Mouse (Mus musculus) kidney, postnatal 10 days (tissue): Measurements from ENCODE around the gene Abhd14b.
A peak's percentile ranks its signal among the peaks of the same experiment; 100 is the strongest.

Experiments used
- DNase-seq: peaks from one replicate; pipeline ENCODE4 v3.0.0; 2021; ENCODE audit warnings: mixed read lengths

Gene Abhd14b

DNA sequence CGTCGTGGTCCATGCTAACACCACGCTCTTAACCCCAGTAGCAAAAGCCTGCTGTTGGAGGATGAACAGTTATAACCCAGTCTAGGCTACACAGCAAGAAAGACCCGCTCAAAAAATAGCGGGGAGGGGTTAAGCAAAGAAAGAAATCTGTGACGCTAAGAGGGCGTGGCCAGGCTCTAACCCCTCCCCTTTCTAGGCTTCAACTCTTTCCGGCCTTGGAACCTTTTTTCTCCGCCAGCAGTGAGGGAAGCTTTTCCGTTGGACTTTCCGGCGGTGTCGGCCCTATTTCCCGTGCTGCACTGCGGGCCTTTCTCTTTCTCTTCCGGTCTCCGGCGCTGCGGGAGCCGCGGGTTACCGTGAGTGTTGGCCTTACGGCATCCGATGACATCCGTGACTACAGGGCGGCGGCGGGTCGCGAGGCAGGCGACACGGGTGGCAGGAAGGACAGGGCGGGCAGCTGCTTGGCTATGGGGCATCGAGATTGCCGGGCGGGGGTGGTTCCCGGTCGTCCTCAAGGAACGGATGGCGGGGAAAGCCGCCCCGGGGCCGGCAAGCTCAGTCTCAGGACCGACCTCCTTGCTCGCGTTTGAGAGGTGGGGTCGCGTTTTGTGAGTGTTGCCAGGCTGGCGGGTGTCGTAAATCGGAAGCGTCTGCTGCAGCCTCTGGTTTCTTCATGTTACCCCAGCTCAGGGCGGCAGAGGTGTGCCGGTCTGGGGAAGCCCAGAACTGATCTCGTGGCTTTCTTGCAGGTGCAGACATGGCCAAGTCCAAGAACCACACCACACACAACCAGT, 17.8 kb upstream of the Abhd14b start, which contains the start of gene Rpl29:
Gene Rpl29, plus strand, starts transcription at position 234 of the 794 bp plus-strand sequence.
- DNase-seq: peak; percentile 97

DNA sequence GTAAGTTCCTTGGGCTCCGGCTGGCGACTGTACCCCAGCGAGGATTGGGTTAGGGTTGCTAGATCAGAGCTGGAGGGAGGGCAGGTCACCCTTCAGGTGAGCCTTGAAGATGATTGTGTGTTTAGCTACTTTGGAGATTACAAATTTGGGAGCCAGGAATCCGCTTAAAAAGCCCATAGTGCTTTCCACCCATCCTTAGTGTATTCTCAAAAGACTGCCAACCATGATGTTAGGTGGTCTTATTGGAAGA, 17.3 kb upstream of the Abhd14b start:
- no peak for DNase-seq

DNA sequence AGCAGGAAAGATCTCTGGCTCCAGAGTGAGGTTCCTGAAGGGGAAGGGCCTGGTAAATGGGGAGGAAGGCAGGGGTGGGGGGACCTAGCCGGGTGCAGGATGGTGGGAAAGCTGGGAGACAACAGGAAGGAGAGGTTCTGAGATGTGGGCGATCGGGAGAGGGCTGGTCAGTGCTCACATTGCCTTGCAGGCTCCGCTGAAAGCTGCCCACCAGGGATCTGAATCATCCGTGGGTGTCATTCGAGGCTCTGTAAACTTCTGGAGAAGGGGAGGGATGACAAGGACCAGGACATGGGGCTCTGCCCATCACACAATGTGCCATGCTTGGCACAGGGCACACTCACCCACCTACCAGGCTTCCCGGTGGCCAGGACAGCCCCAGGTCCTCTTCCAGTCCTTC, 13.9 kb upstream of the Abhd14b start:
- no peak for DNase-seq

DNA sequence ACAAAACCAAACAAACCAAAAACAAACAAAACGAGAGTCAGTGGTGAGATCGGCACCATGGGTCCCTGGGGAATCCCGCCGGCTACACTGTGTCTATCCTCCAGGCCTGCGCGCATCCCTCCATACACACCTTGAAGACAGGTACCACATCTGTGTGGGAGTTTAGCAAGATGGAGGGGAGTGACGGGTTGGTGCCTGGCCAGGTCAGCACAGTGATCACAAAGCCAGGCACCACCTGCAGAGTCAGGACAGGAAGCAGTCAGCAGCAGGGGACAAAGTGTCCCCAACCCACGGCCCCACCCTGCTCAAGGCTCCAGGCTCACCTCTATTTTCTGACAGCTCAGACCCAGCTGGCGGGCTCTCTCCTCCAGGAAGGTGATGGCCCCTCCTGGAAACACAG, 10.7 kb upstream of the Abhd14b start:
- DNase-seq: no peak

DNA sequence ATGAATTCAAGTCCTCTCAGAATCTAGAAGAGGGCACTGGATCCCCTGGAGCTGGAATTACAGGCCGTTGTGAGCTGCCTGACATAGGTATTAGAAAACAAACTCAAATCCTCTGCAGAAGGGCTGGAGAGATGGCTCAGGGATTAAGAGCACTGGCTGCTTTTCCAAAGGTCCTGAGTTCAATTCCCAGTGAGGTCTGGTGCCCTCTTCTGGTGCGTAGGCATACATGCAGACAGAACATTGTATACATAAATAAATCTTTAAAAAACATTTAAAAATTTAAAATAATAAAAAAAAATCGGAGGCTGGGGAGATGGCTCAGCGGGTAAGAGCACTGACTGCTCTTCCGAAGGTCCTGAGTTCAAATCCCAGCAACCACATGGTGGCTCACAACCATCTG, 4.6 kb upstream of the Abhd14b start:
- DNase-seq: no peak

DNA sequence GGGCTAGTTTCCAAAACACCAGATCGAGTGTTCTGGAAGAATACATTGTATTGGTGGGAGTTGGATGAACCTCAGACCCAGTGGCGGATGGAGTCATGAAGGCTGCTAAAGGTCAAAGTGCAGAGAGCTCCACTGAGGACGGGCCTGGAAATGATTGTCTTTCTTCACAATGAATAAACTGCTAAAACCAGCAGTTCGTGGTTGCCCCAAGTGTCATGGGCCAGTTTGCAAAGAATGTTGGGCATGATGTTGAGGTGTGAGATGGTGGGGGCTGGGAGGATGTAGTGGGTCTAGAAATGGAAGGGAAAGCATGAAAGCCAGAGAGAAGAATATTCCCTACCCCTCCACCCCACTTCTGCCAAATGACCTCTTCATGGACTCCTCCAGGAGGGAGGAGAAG, 2.4 kb upstream of the Abhd14b start:
- DNase-seq: peak; percentile 41

DNA sequence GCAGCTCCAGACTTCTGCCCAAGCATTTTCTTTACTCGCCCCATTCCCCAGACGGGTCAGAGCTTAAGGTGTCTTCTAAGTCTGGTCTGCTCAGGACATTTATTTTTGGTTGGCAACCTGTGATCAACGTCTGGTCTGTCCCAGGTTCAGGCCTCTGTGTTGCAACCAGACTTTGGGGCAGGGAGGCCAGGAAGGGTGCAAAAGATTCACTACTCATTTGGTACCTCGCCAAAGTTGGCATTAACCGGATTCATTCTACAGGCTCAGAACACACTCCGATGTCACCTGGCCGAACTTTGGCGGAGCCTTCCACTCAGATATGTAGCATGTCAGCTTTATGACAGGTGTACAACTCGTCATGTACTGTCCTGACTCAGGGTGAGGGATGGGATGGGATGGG, 692 bp downstream of the Abhd14b start:
- DNase-seq: peak; percentile 40

DNA sequence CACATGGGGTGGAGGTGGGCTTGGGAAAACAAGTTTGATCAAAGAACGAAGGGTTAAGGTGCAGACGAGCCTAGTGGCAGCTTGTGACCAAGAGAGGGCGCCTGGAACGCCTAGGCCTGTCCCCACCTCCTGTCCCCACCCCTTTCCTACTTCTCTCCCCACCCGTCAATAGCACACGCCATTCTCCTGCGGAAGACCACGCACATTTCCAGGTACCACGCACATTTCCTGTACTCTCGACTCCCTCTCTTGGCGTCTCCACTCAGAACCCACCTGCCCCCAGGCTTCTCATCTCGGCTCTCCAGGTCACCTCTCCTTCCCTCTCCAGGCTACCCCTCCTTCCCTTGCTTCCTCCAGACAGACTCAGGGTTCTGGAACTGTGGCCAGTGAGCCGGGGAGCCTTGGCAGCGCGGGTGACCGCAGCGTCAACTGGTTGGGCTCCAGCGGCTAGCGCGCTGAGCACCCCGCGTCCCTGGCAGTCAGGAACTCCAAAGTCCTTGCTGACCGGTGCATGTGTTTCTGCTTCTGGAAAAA, 1.3 kb downstream of the Abhd14b start:
- peak; percentile 87 for DNase-seq

DNA sequence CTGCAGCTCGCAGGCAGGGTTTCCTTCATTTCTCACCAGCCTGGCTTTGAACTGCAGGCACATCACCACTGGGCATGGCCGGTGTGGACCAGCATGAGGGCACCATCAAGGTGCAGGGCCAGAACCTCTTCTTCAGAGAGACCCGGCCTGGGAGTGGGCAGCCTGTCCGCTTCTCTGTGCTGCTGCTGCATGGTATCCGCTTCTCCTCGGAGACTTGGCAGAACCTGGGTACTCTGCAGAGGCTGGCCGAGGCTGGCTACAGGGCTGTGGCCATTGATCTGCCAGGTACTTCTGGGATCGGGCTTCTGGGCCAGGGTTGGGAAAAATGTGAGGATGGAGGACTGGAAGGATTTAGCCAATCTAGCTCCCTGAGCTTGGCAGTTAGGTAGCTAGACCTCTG, 2.7 kb downstream of the Abhd14b start:
- no peak for DNase-seq

DNA sequence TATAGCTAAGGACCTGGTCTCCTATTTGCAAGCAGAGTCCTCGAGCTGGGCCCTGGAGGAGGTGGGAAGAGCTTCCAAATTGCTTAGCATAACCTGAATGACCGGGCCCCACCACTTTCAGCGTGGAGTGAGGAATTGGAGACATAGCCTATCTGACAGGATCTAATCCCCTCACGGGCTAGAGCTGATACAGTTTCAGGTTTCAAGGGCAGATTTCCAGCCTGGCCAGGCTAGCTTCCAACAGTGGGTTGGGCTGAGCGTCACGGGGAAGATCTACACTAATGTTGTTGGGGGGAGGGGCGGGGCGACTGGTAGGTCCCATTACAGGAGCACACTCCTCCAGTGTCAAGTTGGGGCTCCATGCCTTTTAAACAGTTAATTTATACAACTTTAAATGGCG, 3.4 kb downstream of the Abhd14b start:
- DNase-seq: peak; percentile 88

DNA sequence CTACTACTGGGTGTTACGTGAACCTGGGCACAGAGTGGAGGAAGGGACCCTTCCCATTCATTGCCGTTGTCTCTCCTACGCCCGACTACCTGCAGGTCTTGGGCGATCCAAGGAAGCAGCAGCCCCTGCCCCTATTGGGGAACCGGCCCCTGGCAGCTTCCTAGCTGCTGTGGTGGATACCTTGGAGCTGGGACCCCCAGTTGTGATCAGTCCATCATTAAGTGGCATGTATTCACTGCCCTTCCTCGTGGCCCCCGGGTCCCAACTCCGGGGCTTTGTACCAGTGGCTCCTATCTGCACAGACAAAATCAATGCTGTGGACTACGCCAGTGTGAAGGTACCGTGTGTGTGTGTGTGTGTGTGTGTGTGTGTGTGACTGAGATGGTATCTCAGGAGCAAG, 4.0 kb downstream of the Abhd14b start:
- DNase-seq: no peak

DNA sequence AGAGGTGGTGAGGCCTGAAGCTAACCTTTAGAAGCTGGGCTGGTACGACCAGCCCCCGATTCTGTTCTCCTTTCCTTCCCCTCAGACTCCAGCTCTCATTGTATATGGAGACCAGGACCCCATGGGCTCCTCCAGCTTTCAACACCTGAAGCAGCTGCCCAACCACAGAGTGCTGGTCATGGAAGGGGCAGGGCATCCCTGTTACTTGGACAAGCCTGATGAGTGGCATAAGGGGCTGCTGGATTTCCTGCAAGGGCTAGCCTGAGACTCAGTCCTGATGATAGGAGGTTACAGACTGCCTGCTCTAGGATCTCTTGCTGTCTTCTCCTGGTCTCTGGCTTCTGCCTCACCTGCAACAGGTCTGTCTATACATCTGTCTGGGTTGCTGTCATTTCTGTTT, 4.6 kb downstream of the Abhd14b start:
- no peak for DNase-seq

DNA sequence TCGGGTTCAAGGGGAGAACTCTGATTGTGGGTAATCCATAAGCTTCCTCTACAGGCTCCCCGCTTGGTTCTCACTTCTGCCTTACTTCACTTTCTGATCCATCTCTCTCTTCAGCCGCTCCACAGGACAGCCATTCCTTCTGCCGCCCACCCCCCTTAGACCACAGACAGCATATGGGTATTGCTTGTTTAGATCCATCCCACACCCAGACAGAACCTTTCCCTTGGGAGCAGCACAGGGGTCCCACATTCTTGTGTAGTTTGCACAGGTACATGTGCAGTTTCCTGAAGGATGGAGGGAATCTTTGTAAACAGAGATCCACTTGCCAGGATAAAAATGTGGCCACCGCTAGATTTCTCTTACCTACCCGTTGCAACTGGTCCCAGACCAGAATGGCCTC, 5.1 kb downstream of the Abhd14b start:
- no peak for DNase-seq

DNA sequence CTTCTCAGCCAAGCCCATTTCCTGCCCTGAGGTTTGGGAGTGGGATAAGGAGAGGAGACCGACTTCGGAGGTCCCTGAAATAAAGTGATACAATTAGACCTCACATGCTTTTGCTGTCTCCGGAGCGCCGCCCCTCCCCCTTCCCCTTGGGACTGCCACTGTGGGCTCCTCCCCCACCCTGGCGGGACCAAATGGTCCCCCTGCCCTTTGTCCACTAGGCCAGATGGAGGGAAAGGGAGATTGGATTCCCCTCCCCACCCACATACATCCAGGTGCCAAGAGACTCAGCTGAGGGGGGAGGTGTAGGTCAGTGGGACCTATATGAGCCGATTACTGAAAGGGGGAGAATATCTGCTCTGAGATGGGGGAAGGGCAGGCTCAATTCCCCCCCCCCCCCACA, 5.6 kb downstream of the Abhd14b start:
- DNase-seq: peak; percentile 87

DNA sequence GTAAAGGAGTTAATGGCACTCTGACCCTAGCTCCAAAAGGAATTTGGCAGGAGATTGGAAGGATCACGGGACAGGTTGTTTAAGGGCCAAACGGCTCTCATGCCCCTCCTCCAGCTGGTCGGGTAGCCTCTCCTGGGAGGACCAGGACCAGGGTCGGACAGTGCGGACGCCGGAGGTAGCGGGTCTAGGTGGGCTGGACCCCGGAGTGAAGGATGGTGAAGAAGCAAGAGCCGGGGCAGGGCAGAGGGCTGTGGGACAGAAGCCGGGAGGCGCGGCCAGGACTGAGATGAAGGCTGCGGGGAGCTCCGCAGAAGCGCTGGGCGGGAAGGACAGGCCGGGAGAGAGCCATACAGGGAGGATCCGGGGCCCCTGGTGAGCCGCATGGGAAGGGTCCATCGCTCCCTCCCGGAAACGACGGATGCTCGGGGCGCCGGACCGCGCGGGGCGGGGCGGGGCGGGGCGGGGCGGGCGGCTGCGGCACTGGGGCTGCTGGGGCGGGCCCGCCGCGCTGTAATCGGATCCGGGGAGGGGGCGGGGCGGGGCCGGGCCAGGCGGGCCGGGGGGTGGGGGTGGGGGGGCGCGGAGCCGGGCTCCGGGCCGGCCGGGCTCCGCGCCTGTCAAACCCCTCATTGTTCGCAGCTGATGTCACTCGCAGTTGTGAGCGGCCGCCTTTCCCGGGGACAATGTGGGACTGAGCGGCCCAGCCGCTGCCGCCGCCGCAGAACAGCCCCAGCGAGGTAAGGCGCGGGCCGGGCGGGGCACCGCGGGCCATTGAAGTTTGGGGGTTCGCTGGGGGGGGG, 6.2 kb downstream of the Abhd14b start, which contains the start of gene Pcbp4:
Gene Pcbp4, plus strand, starts transcription at position 21 of the 800 bp plus-strand sequence.
- peak; percentile 81 for DNase-seq

DNA sequence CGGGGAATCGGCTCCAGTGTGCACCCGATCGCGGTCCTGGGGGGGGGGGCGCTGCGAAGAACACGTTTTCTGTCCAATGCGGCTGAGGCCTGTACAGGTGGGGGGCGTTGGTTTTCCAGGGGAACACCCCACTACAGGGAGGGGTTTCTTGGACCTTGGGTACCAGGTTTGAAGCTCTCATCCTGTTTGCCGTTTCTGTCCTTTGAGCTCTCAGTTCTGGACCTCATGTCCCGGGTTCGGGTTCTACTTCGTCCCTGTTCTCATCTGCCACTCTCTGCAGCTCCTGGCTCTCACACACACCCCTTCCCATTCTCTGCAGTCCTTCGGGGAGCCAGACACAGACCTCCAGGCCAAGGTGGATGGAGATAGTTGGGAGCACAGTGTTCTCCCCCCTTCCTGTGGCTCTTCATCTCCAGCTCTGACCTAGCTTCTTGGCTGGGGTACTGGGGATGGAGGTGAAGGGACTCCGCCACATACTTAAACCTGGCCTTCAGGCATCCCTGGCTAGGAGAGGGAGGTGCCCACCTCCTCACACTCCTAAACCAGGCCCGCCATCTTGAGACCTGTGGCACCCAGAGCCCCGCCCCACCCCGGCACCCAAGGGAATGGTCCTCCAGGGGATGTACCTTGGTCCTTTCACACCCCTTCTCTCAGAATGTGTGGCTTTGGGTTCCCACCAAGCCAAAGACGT, 7.0 kb downstream of the Abhd14b start:
- DNase-seq: peak; percentile 41

DNA sequence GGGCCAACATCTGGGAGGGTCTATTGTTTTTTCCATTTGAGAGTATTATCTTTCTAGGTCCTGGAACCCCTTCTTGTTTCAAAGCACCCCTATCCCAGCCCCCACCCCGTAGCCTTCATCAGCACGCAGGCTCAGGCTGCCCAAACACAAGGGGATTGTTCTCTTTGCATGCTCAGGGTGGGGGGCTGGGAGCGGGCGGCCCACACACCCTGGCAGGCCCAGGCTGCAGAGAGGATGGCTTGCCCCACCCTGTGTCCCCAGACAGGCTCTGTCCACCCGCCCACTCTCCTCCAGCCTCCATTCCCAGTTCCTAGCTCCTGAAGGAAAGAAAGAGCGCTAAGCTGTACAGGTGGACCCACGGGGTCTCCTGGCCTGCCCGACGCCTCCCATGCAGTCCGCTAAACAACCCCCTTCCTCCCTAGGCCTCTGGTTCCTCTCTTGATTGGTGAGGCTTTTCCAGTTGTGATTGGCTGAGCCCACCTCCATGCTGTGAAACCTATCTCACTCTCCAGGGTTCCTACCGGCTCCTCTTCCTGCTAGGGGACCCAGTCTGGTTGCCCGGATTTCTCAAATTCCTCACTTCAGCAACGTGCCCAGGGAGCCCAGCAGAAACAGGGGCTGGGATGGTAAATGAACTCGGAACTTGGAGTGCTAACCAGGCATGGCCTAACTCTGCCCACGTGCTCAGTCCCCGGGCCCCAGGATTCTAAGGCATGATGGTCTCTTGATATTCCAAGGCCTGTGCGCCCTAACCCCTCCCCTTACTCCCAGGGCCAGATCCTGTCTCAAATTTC, 7.8 kb downstream of the Abhd14b start:
- peak; percentile 39 for DNase-seq

DNA sequence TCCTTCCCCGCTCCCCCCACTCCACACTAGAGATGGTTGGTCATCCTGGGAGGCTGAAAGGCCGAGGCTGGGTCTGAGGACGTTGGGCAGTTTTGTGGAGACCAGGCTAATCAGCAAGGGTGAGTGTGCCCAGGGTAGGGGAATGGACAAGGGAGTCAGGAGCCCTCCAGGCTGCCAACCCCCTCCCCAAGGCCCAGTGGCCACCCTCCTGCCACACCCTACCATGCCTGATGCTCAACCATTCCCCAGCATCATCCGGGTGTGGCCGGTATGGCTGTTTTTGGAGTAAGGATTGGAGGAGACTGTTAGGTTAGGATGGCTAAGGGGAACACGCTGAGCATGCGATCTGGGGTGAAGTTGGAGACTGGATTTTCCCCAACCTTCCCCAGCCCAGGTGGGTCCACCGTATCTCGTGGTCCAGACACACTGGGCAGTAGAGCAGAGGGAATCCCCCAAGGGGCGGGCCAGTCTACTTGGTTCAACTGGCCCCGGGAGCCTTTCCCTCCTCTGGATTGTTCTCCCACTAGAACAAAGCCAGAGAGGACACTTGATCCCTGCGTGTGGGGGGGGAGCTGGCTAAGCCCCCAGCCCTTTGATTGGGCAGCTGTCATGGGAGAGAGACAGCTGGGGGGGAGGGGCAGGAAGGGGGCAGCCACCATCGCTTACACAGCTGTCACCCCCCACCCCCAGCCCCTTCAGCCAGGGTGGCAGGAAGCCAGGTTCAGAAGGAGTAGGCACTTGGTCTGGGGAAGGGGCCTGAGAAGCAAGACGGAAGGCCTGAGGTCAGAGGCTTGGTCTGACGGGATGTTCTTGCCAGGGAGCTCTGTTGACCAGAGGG, 9.3 kb downstream of the Abhd14b start:
- DNase-seq: peak; percentile 46

DNA sequence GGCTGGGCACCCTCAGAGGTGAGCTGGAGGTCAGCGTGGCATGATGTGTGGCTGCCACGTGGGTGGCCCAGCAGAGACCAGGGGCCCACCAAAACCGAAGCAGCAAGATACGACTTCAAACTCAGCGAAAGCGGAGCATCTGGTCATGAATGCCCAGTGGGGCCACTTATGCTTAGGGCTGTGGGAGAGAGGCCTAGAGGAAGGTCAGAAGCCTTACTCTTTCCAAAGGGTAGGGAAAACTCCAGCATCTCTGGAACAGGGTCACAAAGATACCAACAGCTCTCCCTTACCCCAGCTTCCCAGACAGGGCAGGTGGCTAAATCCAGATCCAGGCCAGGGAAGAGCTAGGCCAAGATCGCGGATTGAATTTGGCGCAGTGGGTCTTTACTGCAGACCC, 9.9 kb downstream of the Abhd14b start:
- DNase-seq: no peak

DNA sequence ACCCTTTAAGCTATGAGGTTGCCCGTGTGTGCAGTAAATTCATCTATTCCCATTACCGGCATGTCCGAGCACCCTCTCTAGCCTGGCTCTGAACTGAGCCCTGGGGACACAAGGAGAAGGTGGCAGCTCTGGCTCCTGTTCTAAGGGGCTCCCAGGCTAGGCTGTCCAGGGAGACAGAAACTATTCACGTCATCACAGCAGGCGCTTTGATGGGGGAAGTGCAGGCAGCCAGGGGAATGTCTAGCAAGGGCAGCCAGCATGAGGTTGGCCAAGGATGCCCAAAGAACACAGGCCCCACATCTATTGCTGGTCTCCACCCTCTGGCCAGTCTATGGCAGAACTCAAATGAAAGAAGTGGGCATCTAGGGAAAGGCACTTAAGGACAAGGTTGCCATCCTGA, 10.7 kb downstream of the Abhd14b start:
- no peak for DNase-seq

DNA sequence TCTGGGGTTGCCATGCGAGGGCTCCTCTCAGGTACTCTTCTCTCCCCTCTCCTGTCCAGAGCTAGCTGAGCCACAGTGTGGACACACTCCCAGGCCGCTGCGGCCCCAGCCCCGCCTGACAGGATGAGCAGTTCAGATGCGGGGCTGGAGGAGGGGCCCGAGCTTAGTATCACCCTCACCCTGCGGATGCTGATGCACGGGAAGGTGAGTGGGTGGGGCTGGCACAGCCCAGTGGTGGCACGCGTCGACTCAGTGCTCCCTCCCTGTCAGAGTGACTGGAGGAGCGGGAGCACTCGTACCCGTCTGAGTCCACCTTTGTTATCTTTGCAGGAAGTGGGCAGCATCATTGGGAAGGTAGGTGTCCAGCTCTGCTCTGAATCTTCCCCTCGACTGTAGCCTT, 12.7 kb downstream of the Abhd14b start:
- no peak for DNase-seq
